Mouse (Mus musculus) C2C12 (cell line): Measurements from ENCODE around the gene Mybpc3. TPM values are rescaled to one million over a fixed set of nuclear protein-coding genes. Genes with fewer than 3 reads are reported as not detected.

Source experiments
- H3K27me3 ChIP-seq: one replicate; pipeline ENCODE4 v1.6.1; 2011; ENCODE audit not compliant: control insufficient read depth, insufficient read depth, insufficient read length
- H3K36me3 ChIP-seq: one replicate; pipeline ENCODE4 v1.6.1; 2011; ENCODE audit not compliant: control insufficient read depth, insufficient read depth
- H3K4me3 ChIP-seq: one replicate; pipeline ENCODE4 v1.5.1; 2011; ENCODE audit warnings: mild to moderate bottlenecking, control low read depth; ENCODE audit not compliant: poor library complexity, insufficient read depth, severe bottlenecking
- H3K79me2 ChIP-seq: one replicate; pipeline ENCODE4 v1.6.1; 2011; ENCODE audit not compliant: control insufficient read depth, insufficient read depth
- H3K79me3 ChIP-seq: one replicate; pipeline ENCODE4 v1.6.1; 2011; ENCODE audit warnings: low read depth, control low read depth
- H3ac ChIP-seq: one replicate; pipeline ENCODE3; 2011; ENCODE audit warnings: low read depth; ENCODE audit not compliant: control insufficient read depth, insufficient read length
- CEBPB ChIP-seq: IDR thresholded peaks from one replicate; pipeline ENCODE4 v1.6.1; 2011; ENCODE audit warnings: low read depth, mild to moderate bottlenecking, control low read depth, moderate library complexity
- CTCF ChIP-seq: IDR thresholded peaks from one replicate; pipeline ENCODE4 v1.5.1; 2011; ENCODE audit not compliant: control insufficient read depth, insufficient read depth, insufficient read length
- FOSL1 ChIP-seq: IDR thresholded peaks from one replicate; pipeline ENCODE4 v1.8.0; 2011; ENCODE audit warnings: mild to moderate bottlenecking, low read length; ENCODE audit not compliant: poor library complexity, insufficient read depth, severe bottlenecking
- MAX ChIP-seq: IDR thresholded peaks from one replicate; pipeline ENCODE4 v1.6.1; 2011; ENCODE audit warnings: mild to moderate bottlenecking, control low read depth
- MYOD1 ChIP-seq: IDR thresholded peaks from one replicate; pipeline ENCODE4 v1.6.1; 2011; ENCODE audit warnings: low read depth; ENCODE audit not compliant: control insufficient read depth, insufficient read length
- MYOG ChIP-seq: IDR thresholded peaks from one replicate; pipeline ENCODE4 v1.6.1; 2011; ENCODE audit not compliant: control insufficient read depth, insufficient read length; ENCODE audit errors: extremely low read depth
- USF1 ChIP-seq: IDR thresholded peaks from one replicate; pipeline ENCODE4 v1.6.1; 2011; ENCODE audit warnings: low read depth, mild to moderate bottlenecking, control low read depth, moderate library complexity
- polyA plus RNA-seq: library from polyadenylated mRNA; unstranded; fragments of >200 nt; fragmentation: generic; extraction: Trizol; gene quantifications from one replicate; pipeline ENCODE4 v1.2.1, GENCODE M21; 2012; ENCODE audit warnings: missing spikeins

The Mybpc3 gene
- polyA plus RNA-seq, 1 experiment = not detected

- no peaks in the 10 kb centered on the region for H3K36me3 ChIP-seq
- H3K27me3 ChIP-seq = peaks cover 6% of the 10 kb centered on the region
- no peak for TF ChIP-seq FOSL1
- no peak for TF ChIP-seq USF1
- TF ChIP-seq MAX = no peak
- TF ChIP-seq MYOG = no peak
- no peak for TF ChIP-seq CTCF
- no peak for TF ChIP-seq CEBPB
- TF ChIP-seq MYOD1 = no peak
- no peak overlapping the region for H3K4me3 ChIP-seq
- no peaks in the 10 kb centered on the region for H3K79me2 ChIP-seq
- H3ac ChIP-seq = no peak overlapping the region
- no peaks in the 10 kb centered on the region for H3K79me3 ChIP-seq
Observed at GRCm38 (mm10) chr2:91086392-91087237, 31.3 kb upstream of the Mybpc3 start.

- no peaks in the 10 kb centered on the region for H3K36me3 ChIP-seq
- H3K4me3 ChIP-seq = no peak overlapping the region
- peaks cover 6% of the 10 kb centered on the region for H3K27me3 ChIP-seq
- H3K79me2 ChIP-seq = no peaks in the 10 kb centered on the region
- H3K79me3 ChIP-seq = no peaks in the 10 kb centered on the region
- TF ChIP-seq CTCF (no peak), FOSL1 (no peak), MYOD1 (no peak), MYOG (no peak), CEBPB (no peak)
- H3ac ChIP-seq = no peak overlapping the region
Observed at GRCm38 (mm10) chr2:91087453-91087852, 30.5 kb upstream of the Mybpc3 start.

- no peak overlapping the region for H3ac ChIP-seq
- no peaks in the 10 kb centered on the region for H3K79me3 ChIP-seq
- no peak overlapping the region for H3K4me3 ChIP-seq
- no peaks in the 10 kb centered on the region for H3K79me2 ChIP-seq
- H3K36me3 ChIP-seq = no peaks in the 10 kb centered on the region
- no peak for TF ChIP-seq MAX
- no peak for TF ChIP-seq CTCF
- TF ChIP-seq CEBPB = no peak
- no peak for TF ChIP-seq MYOD1
- no peak for TF ChIP-seq USF1
- TF ChIP-seq MYOG = no peak
- no peak for TF ChIP-seq FOSL1
- peaks cover 6% of the 10 kb centered on the region for H3K27me3 ChIP-seq
Observed at GRCm38 (mm10) chr2:91088987-91089386, 29.0 kb upstream of the Mybpc3 start.

DNA sequence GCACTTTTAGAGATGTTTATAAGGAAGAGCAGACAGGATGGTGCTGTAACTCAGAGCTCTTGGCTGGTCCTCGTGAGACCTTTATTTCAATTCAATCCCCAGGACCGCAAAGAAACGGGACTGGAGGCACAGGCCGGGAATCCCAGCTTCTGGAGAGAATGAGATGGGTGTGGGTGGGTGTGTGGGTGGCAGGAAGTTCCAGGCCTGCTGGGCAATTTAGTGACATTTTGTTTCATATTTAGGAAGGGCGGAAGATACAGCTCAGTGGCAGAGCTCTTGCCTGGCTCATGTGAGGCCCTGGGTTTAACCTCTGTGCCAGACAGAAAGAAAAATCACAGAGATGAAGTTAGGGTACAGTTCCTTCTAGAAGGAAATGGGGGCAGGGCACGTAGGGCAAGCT, 27.7 kb upstream of the Mybpc3 start:
- Histone ChIP-seq H3K79me2 (no peaks in the 10 kb centered on the region), H3K36me3 (no peaks in the 10 kb centered on the region), H3K4me3 (no peak overlapping the region), H3K27me3 (peaks cover 6% of the 10 kb centered on the region), H3ac (no peak overlapping the region), H3K79me3 (no peaks in the 10 kb centered on the region)
- TF ChIP-seq MYOG (no peak), MAX (no peak), MYOD1 (no peak), CTCF (no peak), FOSL1 (no peak), USF1 (no peak), CEBPB (no peak)

DNA sequence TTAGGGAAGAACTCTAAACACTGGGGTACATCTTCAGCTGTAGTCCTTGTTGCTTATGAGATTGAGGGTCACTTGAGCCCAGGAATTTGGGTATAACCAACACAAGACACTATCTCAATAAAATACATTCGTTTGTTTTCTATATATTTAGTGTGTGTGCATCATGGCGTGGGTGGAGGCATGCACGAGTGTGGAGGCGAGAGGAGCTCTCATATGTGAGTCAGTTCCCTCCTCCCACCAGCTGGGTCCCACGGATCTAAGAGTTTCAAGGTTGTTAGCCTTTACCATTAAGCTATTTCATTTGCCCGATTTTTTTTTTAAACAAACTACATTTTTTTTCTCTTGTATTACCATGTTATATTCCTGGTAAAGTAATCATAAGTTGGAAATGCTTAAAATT, 27.1 kb upstream of the Mybpc3 start:
- Histone ChIP-seq H3K79me3 (no peaks in the 10 kb centered on the region), H3K36me3 (no peaks in the 10 kb centered on the region), H3K79me2 (no peaks in the 10 kb centered on the region), H3ac (no peak overlapping the region), H3K27me3 (peaks cover 6% of the 10 kb centered on the region), H3K4me3 (no peak overlapping the region)
- TF ChIP-seq CEBPB (no peak), MYOG (no peak), CTCF (no peak), MAX (no peak), MYOD1 (no peak), USF1 (no peak)
